Mouse (Mus musculus) natural killer cell, adult 2 months (primary cell): ENCODE results near the gene Bub1b.

Experiments
- DNase-seq, 2 experiments: peaks; one replicate each; pipeline ENCODE4 v3.0.0; 2022; ENCODE audit warnings: low spot score in 2 of 2

Gene Bub1b

DNA sequence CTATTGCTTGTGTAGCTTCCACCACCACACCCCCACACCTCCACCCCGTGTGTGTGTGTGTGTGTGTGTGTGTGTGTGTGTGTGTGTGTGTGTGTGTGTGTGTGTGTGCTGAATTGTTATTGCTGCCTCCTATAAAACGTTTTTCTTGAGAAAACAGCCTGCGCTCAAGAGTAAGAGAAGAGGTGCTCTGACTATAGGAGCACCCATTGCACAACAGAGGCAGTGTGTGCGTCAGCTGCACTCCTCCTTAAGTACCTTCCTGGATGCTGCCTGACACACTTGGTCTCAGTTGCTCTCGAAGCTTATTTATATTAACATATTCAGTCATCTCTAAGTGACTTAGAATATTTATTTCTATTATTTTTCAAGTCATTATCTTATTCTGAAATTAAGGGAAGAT is 20.0 kb downstream of the Bub1b start:
- no peak for DNase-seq

DNA sequence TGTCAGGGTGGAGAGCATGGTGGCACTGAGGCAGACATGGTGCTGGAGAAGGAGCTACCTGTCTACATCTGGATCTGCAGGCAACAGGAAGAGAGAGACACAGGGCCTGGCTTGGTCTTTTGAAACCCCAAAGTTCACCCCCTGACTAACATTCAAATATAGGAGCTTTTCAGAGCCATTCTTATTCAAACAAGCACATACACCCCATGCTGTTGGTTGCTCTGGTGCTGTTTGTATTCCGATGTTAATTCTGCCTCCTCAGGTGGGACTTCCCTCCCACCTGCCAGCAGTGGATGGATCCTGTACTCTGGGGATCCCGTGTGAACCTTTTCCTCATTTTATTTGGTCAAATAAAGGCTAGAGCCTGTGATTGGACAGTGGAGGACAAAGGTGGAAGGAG is 22.1 kb downstream of the Bub1b start:
- no peak for DNase-seq

DNA sequence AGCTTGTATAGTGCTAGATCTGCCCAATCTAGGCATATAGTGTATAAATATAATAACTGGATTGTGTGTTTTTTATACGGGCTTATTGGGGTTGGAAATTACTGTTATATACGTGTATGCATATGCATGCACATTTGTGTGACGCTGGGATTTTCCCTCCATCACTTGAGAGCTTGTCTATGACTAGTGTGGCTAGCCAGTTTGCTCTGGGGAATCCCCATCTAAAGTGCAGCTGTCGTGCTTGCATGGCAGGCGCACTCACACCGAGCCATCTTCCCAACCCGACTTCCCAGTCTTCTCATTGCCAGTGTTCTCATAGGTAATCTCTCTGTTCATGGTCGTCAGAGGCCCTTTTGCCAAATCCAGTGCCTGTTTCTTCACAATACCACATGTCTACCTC is 22.6 kb downstream of the Bub1b start:
- peak; percentile 38 to 48 for DNase-seq

DNA sequence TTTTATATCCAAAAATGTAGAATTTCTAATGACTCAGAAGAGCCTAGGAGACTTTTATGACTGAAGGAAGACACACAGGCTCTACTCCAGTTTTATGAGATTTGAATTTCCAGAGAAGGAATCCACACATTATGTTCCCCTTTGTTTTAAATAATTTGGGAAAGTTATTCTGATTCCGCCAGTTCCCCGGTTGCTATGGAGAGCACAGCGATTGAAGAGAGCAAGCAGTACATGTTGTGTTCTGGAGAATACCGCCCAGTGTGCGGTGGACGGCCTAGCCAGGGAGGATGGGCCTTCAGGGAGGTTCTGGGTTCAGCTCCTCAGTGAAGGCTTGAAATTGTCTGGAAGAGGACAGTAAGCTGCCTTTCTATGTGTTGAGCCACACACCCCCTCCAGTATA is 31.3 kb downstream of the Bub1b start:
- DNase-seq: no peak

DNA sequence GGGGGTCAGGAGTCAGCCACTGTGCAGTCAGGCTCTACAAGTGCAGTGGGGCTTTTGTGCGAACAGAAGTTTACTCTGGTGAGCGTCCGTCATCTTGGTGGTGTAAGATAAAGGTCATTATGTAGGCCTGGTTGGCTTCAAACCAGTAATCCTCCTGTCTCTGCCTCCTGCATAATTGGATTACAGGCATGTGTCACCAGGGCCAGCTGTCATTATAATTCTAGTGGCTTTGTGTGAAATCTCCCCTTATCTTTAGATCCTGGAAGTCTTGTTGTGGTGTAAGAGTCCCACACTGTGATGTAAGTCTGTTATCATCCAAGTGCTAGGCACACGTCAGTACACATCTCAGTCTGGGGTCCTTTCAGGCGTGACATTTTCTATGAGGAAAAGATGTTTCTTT is 35.4 kb downstream of the Bub1b start:
- DNase-seq: no peak

DNA sequence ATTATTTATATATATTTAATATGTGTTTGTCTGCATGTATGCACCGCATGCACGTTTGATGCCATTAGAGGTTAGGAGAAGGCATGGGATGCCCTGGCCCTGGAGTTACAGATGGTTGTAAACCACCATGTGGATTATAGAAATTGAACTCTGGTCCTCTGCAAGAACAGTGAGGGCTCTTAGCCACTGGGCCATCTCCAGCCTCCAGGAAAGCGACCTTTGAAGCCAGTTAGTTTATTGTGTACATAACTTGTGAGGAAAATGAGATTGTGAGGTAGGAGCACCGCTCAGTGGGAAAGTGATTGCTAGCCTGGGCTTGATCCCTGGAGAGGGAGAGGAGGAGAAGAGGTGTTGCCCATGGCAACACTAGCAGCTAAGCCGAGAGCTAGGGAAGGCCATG is 39.2 kb downstream of the Bub1b start:
- DNase-seq: no peak

DNA sequence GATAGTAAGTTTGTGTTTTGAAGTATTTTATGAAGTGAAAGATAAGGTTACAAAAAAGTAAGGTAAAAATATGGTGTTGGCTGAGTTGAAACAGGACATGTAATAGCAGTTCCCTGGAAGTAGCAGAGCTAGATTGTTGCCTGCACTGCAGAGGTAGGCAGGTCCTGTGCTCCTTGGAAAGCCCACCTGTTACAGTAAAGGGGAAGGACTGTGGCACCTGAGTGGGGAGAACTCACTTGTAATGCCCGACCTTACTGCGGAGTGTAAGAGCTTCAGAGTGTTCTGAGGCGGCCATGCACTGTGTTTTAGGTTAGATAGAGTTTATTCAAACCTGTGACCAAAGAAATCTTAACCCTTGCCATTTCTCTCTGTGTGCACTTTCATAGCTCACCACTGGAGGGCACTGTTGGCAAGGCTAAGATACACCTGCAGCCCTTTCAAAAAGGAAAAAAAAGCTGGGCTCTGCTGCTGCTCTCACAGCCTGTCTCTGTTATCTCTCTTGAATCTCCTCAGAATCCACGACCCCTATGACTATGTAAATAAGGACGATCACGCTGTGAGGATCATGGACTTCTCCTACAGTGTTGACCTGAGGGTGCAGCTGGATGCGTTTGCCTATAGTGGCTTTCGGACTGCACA is 40.0 kb downstream of the Bub1b start:
- peak; percentile 61 to 81 for DNase-seq

DNA sequence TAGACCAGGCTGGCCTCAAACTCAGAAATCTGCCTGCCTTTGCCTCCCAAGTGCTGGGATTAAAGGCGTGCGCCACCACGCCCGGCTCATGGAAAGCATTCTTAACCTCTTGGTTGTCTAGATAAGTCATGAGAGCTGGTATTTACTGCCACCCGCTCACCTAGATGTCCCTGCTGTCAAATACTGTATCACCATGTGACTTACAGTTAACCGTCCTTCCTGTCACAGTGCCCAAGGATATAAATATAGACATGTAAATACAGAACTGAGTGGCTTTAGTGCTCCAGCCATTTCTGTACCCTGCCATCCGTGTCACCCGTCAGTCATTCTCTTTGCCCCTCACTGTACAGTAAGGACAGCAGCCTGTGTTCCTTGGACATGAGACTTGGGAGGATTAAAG is 40.7 kb downstream of the Bub1b start:
- peak in 1 of 2 experiments; percentile 41 for DNase-seq

DNA sequence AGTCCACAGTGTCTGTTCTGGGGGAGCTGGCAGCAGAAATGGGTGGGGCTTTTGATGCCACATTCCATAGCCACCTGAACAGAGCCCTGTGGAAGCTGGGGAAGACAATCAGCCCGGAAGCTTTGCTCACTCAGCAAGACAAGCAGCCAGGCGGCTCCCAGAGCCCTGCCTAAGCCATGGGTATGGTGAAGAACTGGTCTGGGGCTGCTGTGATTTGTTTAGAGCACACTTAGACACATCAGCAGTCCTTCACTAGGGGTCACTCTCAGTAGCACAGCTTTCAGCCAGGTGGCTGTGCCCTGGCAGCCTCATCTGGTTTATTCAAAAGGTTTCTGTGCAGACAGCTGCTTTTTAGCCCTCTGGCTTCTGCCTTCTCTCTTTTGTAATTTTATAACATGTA is 43.1 kb downstream of the Bub1b start:
- DNase-seq: no peak

DNA sequence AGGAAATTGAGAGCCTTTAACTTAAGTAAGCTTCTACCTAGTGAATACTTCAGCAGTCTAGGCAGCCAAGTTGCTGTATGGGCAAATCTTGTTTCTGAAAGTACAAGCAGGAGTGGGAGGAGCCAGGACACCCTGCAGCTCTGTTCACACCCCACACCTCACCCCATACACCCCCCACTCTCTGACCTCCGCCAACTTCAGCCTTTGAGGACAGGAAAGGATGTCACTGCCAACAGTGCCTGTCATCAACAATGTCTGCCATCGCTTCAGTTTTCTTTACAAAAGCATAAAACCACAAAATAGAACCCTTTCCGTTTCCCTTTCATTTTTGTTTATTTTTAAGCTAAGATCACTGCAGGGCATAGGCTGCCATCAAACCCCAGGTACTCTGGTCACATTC is 44.4 kb downstream of the Bub1b start:
- peak; percentile 80 to 83 for DNase-seq

DNA sequence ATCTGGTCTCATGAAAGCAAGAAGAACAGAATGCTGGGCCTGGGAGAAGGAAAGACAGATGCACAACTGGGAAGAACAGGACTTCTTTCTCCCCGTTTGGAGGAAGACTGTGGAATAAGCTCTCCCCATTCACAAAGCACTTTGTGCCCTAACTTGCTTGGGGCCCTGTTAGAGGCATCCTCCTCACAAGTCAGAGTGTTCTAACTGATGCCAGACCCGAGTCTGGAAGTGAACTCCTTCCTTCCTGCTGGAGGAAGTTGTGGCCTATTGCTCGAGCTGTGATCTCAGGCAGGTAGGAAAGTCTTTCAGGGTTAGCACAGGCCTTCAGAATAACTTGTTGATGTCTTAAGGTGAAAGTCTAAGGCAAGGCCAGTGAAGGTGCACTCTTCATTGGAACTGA is 44.9 kb downstream of the Bub1b start:
- no peak for DNase-seq

DNA sequence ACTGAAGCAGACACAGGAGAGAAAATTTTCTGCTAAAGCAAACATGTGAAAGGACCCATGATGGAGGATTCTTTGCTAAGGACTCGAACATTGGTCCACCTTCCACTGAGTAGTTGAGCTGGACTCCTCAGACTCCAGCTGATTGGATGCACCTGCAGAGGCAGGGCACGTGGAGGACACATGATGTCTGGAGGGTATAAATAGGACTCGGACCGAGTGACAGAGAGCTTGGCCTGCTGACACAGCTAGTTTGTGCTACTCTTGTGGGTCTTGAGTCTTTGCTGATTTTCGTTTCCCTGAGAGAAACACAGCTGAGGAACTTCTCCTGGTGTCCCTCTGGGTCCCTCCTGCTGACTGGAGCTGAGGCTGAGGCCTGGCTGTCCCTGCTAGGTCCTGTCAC is 48.7 kb downstream of the Bub1b start:
- DNase-seq: no peak

DNA sequence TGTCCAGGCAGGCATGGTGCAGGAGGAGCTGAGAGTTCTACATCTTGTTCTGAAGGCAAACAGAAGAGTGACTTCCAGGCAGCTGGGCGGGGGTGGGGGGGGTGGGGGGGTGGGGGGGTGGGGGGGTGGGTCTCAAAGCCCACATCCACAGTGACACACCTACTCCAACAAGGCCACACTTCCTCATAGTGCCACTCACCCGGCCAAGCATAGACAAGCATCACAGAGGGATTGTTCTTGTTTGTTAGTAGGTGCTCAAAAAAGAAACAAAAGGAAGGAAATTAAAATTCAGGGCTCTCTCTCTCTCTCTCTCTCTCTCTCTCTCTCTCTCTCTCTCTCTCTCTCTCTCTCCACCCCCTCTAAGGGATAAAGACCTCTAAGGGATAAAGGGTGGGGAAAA is 52.7 kb downstream of the Bub1b start:
- DNase-seq: peak in 1 of 2 experiments; percentile 35

DNA sequence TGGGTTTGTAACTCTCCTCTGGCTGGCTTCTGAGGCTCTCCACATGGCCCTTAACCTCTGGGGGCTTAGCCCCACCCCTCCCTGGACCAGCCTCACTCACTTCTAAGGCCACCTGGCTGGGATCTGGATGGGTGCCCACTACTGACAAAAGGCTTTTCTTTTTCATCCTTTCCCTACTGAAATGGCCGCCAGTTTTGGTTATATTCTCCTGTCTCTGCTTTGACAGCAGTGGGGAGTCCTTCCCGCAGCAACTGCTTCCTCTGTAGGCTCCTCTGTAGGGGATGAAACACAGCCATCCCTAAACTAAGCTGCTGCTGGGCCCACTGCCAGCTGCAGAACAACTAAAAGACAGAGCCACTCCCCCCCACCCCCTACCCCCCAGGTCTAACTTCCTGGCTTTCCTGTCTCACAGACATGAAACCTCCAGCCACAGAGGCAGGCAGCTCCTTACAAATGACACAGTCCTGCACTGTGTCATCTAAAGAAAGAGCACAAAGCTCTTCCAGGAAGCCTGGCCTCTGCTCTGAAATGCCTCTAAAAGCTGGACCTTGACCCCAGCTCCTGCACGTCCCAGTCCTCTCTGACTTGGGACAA is 58.8 kb downstream of the Bub1b start:
- DNase-seq: no peak

DNA sequence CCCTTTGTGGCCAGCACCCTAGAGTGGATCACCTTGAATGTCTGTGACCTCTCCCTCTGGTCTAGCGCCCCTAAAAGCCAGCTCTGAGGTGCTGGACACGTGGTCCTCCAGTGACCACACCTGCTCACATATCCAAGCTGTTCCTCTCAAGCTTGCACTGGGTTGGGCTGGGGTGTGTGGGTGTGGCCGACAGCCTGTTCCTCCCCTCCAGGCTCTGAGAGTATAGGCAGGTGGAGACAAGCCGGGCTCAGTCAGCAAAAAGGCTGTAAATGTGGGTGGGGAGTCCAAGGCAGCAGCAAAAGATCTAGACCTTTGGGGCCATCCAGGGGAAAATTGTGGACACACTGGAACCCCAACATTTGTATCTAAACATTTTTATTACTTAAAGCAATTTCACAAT is 60.4 kb downstream of the Bub1b start:
- no peak for DNase-seq

DNA sequence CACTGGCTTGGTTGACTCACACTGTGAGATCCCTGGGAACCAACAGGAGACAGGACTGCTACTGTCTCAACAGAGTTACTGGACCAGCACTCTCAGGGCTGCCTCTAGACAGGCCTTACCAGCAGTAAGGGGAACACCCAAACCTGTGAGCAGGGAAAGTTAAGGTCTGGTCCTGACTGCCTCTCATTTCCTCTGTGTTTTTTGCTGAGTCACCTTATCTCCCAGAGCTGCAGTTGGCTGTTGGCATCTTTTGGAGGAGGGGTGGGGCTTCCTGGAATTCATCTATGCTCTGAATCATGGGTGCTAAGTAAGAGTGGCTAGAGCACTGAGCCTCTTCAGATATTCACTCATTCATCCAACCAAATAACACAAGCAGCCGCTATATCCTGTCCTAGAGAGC is 61.1 kb downstream of the Bub1b start:
- DNase-seq: no peak

DNA sequence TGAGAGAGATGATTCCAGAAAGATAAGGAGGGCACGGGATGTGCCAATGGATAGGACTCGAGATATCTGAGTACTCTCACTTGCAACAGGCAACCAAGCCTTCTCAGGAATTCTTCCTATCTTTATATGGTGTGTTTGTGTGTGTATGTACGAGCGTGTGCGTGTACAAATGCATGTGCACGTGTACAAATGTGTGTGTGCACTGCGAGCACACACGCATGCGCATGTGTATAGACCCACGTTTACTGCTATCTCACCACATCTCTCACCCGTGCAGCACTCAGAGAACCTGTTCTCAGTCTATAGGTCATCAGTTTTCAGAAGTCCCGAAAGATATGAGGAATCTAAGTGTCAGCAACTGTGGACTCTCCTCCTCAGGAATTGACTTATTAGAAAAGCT is 61.5 kb downstream of the Bub1b start:
- no peak for DNase-seq

DNA sequence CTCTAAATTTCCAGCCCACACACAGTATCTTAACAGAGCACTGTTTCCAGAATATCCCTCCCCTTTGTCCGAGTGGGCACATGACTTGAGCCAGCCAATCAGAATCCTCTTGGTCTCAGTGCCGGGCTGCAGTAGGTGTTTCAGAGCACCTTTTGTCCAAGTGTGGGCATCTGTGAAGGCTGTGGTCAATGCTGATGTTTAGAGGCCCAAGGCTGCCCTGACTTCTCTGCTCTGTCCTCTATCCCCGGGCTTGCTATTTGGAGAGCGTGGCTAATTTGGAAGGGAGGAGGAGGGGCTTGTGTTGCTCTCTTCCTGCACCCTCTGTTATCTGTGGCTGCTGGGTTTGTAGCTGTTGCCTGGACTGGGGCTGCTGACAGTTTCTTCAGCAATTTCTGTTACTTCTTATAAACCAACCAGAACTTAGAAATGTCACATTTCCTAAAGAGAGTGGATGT is 62.0 kb downstream of the Bub1b start:
- peak in 1 of 2 experiments; percentile 32 for DNase-seq

DNA sequence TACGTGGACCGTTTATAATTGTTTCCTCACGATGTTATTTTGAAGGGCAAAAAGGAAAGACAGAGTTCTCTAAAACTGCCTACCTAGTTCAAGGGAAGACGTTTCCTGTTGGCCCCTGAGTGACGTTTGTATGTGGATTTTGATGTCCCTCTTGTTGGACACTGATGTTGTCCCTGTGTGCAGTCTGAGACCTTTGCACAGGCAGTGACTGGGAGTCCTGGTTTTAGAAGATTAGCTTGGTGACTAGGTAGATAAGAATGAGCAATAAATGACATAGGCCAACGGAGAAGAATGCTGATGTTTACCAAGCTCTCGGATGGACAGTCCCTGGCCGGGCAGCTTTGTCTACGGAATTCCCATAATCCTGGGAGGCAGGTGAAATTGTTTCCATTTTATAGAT is 63.9 kb downstream of the Bub1b start:
- no peak for DNase-seq

DNA sequence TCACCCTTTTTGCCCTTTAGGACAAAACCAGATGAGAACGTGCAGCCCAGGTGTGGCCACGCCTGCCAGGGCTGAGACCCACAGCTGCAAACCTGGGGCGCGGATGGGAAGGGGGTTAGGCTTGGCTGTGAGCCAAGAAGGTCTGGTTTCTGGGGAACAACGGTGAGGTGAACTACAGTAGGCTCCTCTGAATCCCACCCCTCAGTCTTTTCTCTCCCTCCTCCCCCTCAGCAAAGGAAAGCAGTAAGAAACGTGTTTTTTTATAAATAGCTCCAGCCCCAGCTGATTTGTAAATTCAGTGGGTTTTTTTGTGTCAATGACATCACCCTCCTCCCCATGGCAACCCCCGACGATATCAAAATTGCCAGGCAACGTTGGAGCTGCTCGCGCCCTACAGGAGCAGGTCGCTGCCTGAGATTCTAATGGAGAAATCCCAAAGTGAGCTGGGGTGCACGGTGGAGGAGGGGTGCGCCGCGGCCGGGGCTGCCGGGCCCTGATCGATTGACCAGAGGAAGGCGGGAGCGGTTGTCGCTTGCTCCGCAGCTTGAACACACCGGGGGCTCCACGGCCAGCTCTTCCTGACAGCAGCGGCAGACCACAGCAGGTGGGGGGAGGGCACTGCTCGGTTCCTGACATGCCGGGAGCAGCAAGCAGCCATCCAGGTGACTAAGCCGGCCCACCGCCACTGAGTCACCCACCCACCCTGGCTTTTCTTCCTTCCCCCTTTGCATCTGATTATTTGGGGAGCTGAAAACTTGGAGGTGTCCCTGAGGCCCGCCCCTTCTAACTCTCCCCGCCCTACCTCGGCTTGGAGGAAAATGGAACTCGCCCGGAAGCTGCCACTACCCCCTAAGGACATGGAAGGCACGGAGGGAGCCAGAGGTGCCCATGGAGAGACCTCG is 65.1 kb downstream of the Bub1b start, which contains the start of gene Pak6:
Gene Pak6, plus strand, starts transcription at position 402 of the 902 bp plus-strand sequence.
- peak in 1 of 2 experiments; percentile 42 for DNase-seq

DNA sequence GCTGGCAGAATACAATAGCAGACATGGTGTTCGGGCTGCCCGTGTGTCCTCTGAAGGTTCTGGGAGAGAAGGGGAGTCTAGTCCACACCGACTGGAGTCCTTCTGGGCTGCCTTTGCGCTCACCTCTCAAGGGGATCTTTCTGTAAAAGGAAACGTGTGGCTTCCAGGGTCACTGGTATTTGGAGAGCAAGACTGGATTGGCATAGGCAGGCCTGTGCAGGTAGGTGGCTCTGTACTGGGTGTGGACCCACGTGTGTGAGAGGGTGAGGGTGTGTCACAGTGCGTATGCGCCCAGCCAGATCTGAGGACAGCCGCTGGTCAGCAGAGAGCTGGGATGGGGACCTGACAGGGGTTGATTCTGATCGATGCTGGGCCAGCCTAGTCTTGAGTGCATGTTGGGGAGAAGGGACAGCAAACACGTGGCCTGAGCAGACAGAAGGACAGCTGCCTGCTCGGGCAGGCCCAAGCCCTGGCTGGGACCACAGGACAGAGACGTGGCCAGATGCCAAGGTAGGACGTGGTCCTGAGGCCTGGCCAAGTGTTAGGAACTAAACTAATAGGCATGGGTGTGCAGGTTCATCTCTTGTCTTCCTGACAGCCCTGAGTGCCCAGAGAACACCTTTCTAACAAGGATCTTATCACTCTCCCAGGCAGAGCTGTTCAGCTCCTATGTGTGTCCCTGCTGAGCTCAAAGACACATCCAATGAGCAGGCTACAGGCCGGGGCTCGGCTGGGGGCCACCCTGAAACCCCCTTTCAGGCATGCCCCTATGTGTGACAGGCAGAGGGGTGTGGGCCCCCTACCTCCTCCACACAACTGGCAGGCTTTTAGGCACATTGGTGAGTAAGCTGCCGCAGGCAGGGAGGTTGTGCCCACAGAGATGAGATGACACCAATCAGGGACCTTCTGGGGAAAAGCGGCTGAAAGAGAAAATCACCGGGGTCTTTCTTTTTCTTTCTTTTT is 66.1 kb downstream of the Bub1b start:
- DNase-seq: no peak
